Mouse (Mus musculus): Measurements from ENCODE around the gene Ccdc32.

DNA sequence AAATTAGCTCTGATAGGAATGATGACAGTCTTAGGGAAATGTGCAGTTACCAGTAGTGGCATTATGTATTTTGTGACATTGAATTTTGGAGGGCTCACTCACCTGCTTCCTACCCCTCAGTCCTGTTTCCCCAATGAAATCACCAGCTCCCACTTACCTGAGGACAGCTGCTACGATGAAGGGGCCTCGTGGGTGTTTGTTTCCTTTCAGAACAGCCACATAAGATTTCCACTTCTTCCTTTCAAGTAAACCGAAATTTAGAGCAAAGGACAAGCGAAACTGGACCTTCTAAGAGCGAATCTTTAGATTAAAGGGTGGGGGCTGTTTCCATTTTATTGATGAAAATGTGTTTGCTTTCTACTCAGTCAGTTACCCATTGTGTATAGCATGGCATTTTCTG, 57.1 kb downstream of the Ccdc32 start:
- no peak for TF ChIP-seq POLR2A (IDR thresholded peaks at IDR 0.05; ENCODE audit: low read depth, low read length)
- TF ChIP-seq CTCF (IDR thresholded peaks at IDR 0.05; ENCODE audit: extremely low read depth, insufficient read depth, insufficient read length, insufficient replicate concordance) = no peak
